Mouse (Mus musculus) testis, adult 2 months (tissue): ENCODE results near the gene Adgrb3. TPM values are rescaled to one million over a fixed set of nuclear protein-coding genes. Genes with fewer than 3 reads are reported as not detected.

Source experiments
- H3K27ac ChIP-seq: fragments of 200-500 bp; 2 replicates; pipeline ENCODE4 v1.5.1; 2012; ENCODE audit warnings: low read depth, low read length; ENCODE audit not compliant: control insufficient read depth, insufficient read depth
- H3K27me3 ChIP-seq: fragments of 200-500 bp; 2 replicates; pipeline ENCODE4 v1.6.1; 2012; ENCODE audit warnings: mild to moderate bottlenecking, low read length, moderate library complexity; ENCODE audit not compliant: control insufficient read depth, insufficient read depth
- H3K36me3 ChIP-seq: fragments of 200-500 bp; 2 replicates; pipeline ENCODE4 v1.6.1; 2012; ENCODE audit warnings: mild to moderate bottlenecking, low read length; ENCODE audit not compliant: control insufficient read depth, insufficient read depth
- H3K4me1 ChIP-seq: fragments of 200-500 bp; 2 replicates; pipeline ENCODE4 v1.6.1; 2012; ENCODE audit warnings: low read length; ENCODE audit not compliant: control insufficient read depth, insufficient read depth
- H3K4me3 ChIP-seq: fragments of 200-500 bp; 2 replicates; pipeline ENCODE4 v1.5.1; 2012; ENCODE audit warnings: low read depth, mild to moderate bottlenecking, low read length, moderate library complexity, mixed read lengths; ENCODE audit not compliant: control insufficient read depth
- CTCF ChIP-seq: fragments of 200-500 bp; IDR thresholded peaks from 2 replicates; pipeline ENCODE4 v1.5.1; 2012; ENCODE audit warnings: low read depth, mild to moderate bottlenecking, inconsistent platforms, low read length, moderate library complexity; ENCODE audit not compliant: control insufficient read depth, insufficient read depth, insufficient replicate concordance
- POLR2A ChIP-seq: fragments of 200-500 bp; IDR thresholded peaks from 2 replicates; pipeline ENCODE4 v1.6.1; 2012; ENCODE audit warnings: low read depth, mild to moderate bottlenecking, inconsistent platforms, low read length, moderate library complexity; ENCODE audit not compliant: control insufficient read depth
- polyA plus RNA-seq: library from polyadenylated mRNA; depleted of rRNA; stranded (reverse); fragments of >200 nt; gene quantifications from 2 replicates; pipeline ENCODE4 v1.2.3, GENCODE M21; 2012

Adgrb3 gene
- polyA plus RNA-seq, 1 experiment, result 0.40 TPM

GRCm38 (mm10) chr1:25576598-25576997 is 252.9 kb downstream of the Adgrb3 start:
- H3K4me1 ChIP-seq, result no peaks in the 10 kb centered on the region
- H3K27ac ChIP-seq, result no peak overlapping the region
- no peak for TF ChIP-seq POLR2A
- TF ChIP-seq CTCF, result no peak
- H3K36me3 ChIP-seq, result no peaks in the 10 kb centered on the region
- H3K27me3 ChIP-seq, result no peaks in the 10 kb centered on the region
- H3K4me3 ChIP-seq, result no peak overlapping the region

- no peak overlapping the region for H3K4me3 ChIP-seq
- H3K27me3 ChIP-seq, result no peaks in the 10 kb centered on the region
- H3K4me1 ChIP-seq, result no peaks in the 10 kb centered on the region
- TF ChIP-seq CTCF (no peak), POLR2A (no peak)
- H3K27ac ChIP-seq, result no peak overlapping the region
- no peaks in the 10 kb centered on the region for H3K36me3 ChIP-seq
Measured at GRCm38 (mm10) chr1:25568096-25568495, 261.4 kb downstream of the Adgrb3 start.

GRCm38 (mm10) chr1:25546072-25546471 is 283.4 kb downstream of the Adgrb3 start:
- H3K4me3 ChIP-seq, result no peak overlapping the region
- no peaks in the 10 kb centered on the region for H3K4me1 ChIP-seq
- no peaks in the 10 kb centered on the region for H3K27me3 ChIP-seq
- H3K27ac ChIP-seq, result no peak overlapping the region
- no peaks in the 10 kb centered on the region for H3K36me3 ChIP-seq
- no peak for TF ChIP-seq POLR2A
- no peak for TF ChIP-seq CTCF

- no peak overlapping the region for H3K27ac ChIP-seq
- TF ChIP-seq CTCF, result no peak
- no peak for TF ChIP-seq POLR2A
- no peak overlapping the region for H3K4me3 ChIP-seq
- H3K4me1 ChIP-seq, result no peaks in the 10 kb centered on the region
- no peaks in the 10 kb centered on the region for H3K36me3 ChIP-seq
- H3K27me3 ChIP-seq, result no peaks in the 10 kb centered on the region
Measured at GRCm38 (mm10) chr1:25543915-25544314, 285.6 kb downstream of the Adgrb3 start.

GRCm38 (mm10) chr1:25542891-25543290 is 286.6 kb downstream of the Adgrb3 start:
- H3K36me3 ChIP-seq, result no peaks in the 10 kb centered on the region
- no peak for TF ChIP-seq CTCF
- H3K27me3 ChIP-seq, result no peaks in the 10 kb centered on the region
- no peak overlapping the region for H3K4me3 ChIP-seq
- H3K4me1 ChIP-seq, result no peaks in the 10 kb centered on the region
- no peak overlapping the region for H3K27ac ChIP-seq

GRCm38 (mm10) chr1:25526976-25527375 is 302.5 kb downstream of the Adgrb3 start:
- H3K27ac ChIP-seq, result no peak overlapping the region
- H3K27me3 ChIP-seq, result no peaks in the 10 kb centered on the region
- TF ChIP-seq POLR2A (no peak), CTCF (no peak)
- H3K4me3 ChIP-seq, result no peak overlapping the region
- H3K4me1 ChIP-seq, result no peaks in the 10 kb centered on the region
- H3K36me3 ChIP-seq, result no peaks in the 10 kb centered on the region

GRCm38 (mm10) chr1:25510321-25511055 is 319.0 kb downstream of the Adgrb3 start:
- H3K27ac ChIP-seq, result no peak overlapping the region
- TF ChIP-seq CTCF, result no peak; the same call in 1 of the 2 replicates
- TF ChIP-seq POLR2A, result no peak
- no peaks in the 10 kb centered on the region for H3K4me1 ChIP-seq
- no peak overlapping the region for H3K4me3 ChIP-seq
- no peaks in the 10 kb centered on the region for H3K36me3 ChIP-seq
- no peaks in the 10 kb centered on the region for H3K27me3 ChIP-seq

GRCm38 (mm10) chr1:25504313-25504712 is 325.2 kb downstream of the Adgrb3 start:
- no peaks in the 10 kb centered on the region for H3K27me3 ChIP-seq
- no peak overlapping the region for H3K27ac ChIP-seq
- H3K4me3 ChIP-seq, result no peak overlapping the region
- no peaks in the 10 kb centered on the region for H3K36me3 ChIP-seq
- no peak for TF ChIP-seq POLR2A
- TF ChIP-seq CTCF, result no peak
- no peaks in the 10 kb centered on the region for H3K4me1 ChIP-seq

- Histone ChIP-seq H3K27ac (no peak overlapping the region), H3K4me3 (no peak overlapping the region), H3K4me1 (no peaks in the 10 kb centered on the region), H3K27me3 (no peaks in the 10 kb centered on the region), H3K36me3 (no peaks in the 10 kb centered on the region)
- TF ChIP-seq POLR2A (no peak), CTCF (no peak)
Measured at GRCm38 (mm10) chr1:25503524-25503923, 326.0 kb downstream of the Adgrb3 start.
